Mouse (Mus musculus) thymus, adult 2 months (tissue): Measurements from ENCODE around the gene Ankrd12.

Source experiments
- CTCF ChIP-seq: fragments of 200-500 bp; IDR thresholded peaks from 2 replicates; pipeline ENCODE4 v1.5.1; 2012; ENCODE audit warnings: mild to moderate bottlenecking, control low read depth, low read length, moderate library complexity, borderline replicate concordance; ENCODE audit not compliant: control insufficient read depth, poor library complexity, insufficient read depth; ENCODE audit errors: extremely low read depth
- POLR2A ChIP-seq: fragments of 200-500 bp; IDR thresholded peaks from 2 replicates; pipeline ENCODE4 v1.6.1; 2012; ENCODE audit warnings: mild to moderate bottlenecking, low read length, control low read depth, moderate library complexity; ENCODE audit not compliant: control insufficient read depth, poor library complexity, insufficient read depth; ENCODE audit errors: extremely low read depth

DNA sequence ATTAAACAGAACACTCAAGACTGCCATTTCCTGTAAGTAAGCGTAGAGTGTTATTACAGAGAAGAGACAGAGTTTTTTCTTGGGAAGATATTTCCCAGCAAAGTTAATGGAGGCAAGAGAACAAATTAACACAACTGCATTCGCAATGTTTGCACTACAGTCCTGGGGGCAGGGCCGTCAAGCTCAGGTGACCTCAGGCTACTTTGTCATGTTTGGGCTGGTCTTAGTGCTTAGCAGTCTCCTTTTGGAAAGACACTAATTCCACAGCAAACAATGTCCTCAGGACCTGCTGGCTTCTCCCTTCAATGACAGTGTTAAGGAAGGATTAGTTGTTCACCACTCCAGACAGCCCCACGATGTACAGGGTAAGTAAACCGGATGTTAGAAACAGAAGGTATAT, 35.9 kb downstream of the Ankrd12 start:
- TF ChIP-seq CTCF (no peak), POLR2A (no peak)
